Mouse (Mus musculus) E14TG2a.4 (cell line): ENCODE results near the gene Cped1.

ENCODE experiments used
- H3K27me3 ChIP-seq: 2 replicates; pipeline ENCODE4 v1.6.1; 2014; ENCODE audit warnings: low read length, control low read depth; ENCODE audit not compliant: insufficient read depth
- H3K36me3 ChIP-seq: 2 replicates; pipeline ENCODE4 v1.6.1; 2014; ENCODE audit warnings: low read length, control low read depth; ENCODE audit not compliant: insufficient read depth
- H3K4me1 ChIP-seq: replicated peaks from 2 replicates; pipeline ENCODE4 v1.6.1; 2014; ENCODE audit warnings: low read depth, low read length, control low read depth
- H3K4me3 ChIP-seq: replicated peaks from 2 replicates; pipeline ENCODE4 v1.5.1; 2014; ENCODE audit warnings: mild to moderate bottlenecking, low read length
- H3K9me3 ChIP-seq: 2 replicates; pipeline ENCODE4 v1.6.1; 2014; ENCODE audit warnings: low read length, control low read depth
- CTCF ChIP-seq: conservative IDR thresholded peaks from 2 replicates; pipeline ENCODE4 v1.5.1; 2014; ENCODE audit warnings: low read length
- NANOG ChIP-seq: IDR thresholded peaks from 2 replicates; pipeline ENCODE4 v1.6.1; 2014; ENCODE audit warnings: borderline replicate concordance, low read length, mixed read lengths
- POU5F1 ChIP-seq: IDR thresholded peaks from 2 replicates; pipeline ENCODE4 v1.6.1; 2014; ENCODE audit warnings: low read length, borderline replicate concordance

Gene Cped1

GRCm38 (mm10) chr6:22213813-22214212 is 228.1 kb downstream of the Cped1 start:
- H3K36me3 ChIP-seq = no peaks in the 10 kb centered on the region
- no peak overlapping the region for H3K4me3 ChIP-seq
- TF ChIP-seq NANOG (no peak), CTCF (no peak), POU5F1 (no peak)
- H3K27me3 ChIP-seq = no peaks in the 10 kb centered on the region
- H3K9me3 ChIP-seq = no peaks in the 10 kb centered on the region
- H3K4me1 ChIP-seq = no peaks in the 10 kb centered on the region

GRCm38 (mm10) chr6:22214665-22215064 is 228.9 kb downstream of the Cped1 start:
- Histone ChIP-seq H3K27me3 (no peaks in the 10 kb centered on the region), H3K4me3 (no peak overlapping the region), H3K9me3 (no peaks in the 10 kb centered on the region), H3K4me1 (no peaks in the 10 kb centered on the region), H3K36me3 (no peaks in the 10 kb centered on the region)
- TF ChIP-seq NANOG (no peak), POU5F1 (no peak), CTCF (no peak)

- no peaks in the 10 kb centered on the region for H3K4me1 ChIP-seq
- H3K36me3 ChIP-seq = no peaks in the 10 kb centered on the region
- no peak overlapping the region for H3K4me3 ChIP-seq
- no peaks in the 10 kb centered on the region for H3K27me3 ChIP-seq
- no peak for TF ChIP-seq NANOG
- no peak for TF ChIP-seq POU5F1
- TF ChIP-seq CTCF = no peak
- no peaks in the 10 kb centered on the region for H3K9me3 ChIP-seq
These were observed 230.7 kb downstream of the Cped1 start for GRCm38 (mm10) chr6:22216276-22216973.

GRCm38 (mm10) chr6:22221134-22221533 is 235.4 kb downstream of the Cped1 start:
- H3K4me3 ChIP-seq = no peak overlapping the region
- no peaks in the 10 kb centered on the region for H3K9me3 ChIP-seq
- H3K27me3 ChIP-seq = no peaks in the 10 kb centered on the region
- H3K36me3 ChIP-seq = no peaks in the 10 kb centered on the region
- no peaks in the 10 kb centered on the region for H3K4me1 ChIP-seq
- no peak for TF ChIP-seq POU5F1
- no peak for TF ChIP-seq CTCF
- TF ChIP-seq NANOG = no peak

GRCm38 (mm10) chr6:22222087-22222486 is 236.4 kb downstream of the Cped1 start:
- no peaks in the 10 kb centered on the region for H3K27me3 ChIP-seq
- TF ChIP-seq NANOG (no peak), POU5F1 (no peak), CTCF (no peak)
- no peaks in the 10 kb centered on the region for H3K9me3 ChIP-seq
- H3K36me3 ChIP-seq = no peaks in the 10 kb centered on the region
- no peaks in the 10 kb centered on the region for H3K4me1 ChIP-seq
- no peak overlapping the region for H3K4me3 ChIP-seq

GRCm38 (mm10) chr6:22222947-22223346 is 237.2 kb downstream of the Cped1 start:
- Histone ChIP-seq H3K4me1 (no peaks in the 10 kb centered on the region), H3K36me3 (no peaks in the 10 kb centered on the region), H3K4me3 (no peak overlapping the region), H3K9me3 (no peaks in the 10 kb centered on the region), H3K27me3 (no peaks in the 10 kb centered on the region)
- TF ChIP-seq POU5F1 (no peak), CTCF (no peak), NANOG (no peak)

GRCm38 (mm10) chr6:22224351-22224750 is 238.6 kb downstream of the Cped1 start:
- TF ChIP-seq CTCF = no peak
- no peak for TF ChIP-seq POU5F1
- no peak for TF ChIP-seq NANOG
- Histone ChIP-seq H3K4me3 (no peak overlapping the region), H3K4me1 (no peaks in the 10 kb centered on the region), H3K36me3 (no peaks in the 10 kb centered on the region), H3K9me3 (no peaks in the 10 kb centered on the region), H3K27me3 (no peaks in the 10 kb centered on the region)

GRCm38 (mm10) chr6:22231244-22231643 is 245.5 kb downstream of the Cped1 start:
- no peaks in the 10 kb centered on the region for H3K27me3 ChIP-seq
- no peak overlapping the region for H3K4me3 ChIP-seq
- no peak for TF ChIP-seq POU5F1
- no peak for TF ChIP-seq NANOG
- no peak for TF ChIP-seq CTCF
- no peaks in the 10 kb centered on the region for H3K9me3 ChIP-seq
- H3K36me3 ChIP-seq = no peaks in the 10 kb centered on the region
- no peaks in the 10 kb centered on the region for H3K4me1 ChIP-seq

- Histone ChIP-seq H3K4me3 (no peak overlapping the region), H3K9me3 (no peaks in the 10 kb centered on the region), H3K4me1 (no peaks in the 10 kb centered on the region), H3K36me3 (no peaks in the 10 kb centered on the region), H3K27me3 (no peaks in the 10 kb centered on the region)
- no peak for TF ChIP-seq CTCF
- no peak for TF ChIP-seq POU5F1
- no peak for TF ChIP-seq NANOG
These were observed 247.8 kb downstream of the Cped1 start for GRCm38 (mm10) chr6:22233517-22233916.

- Histone ChIP-seq H3K9me3 (no peaks in the 10 kb centered on the region), H3K36me3 (no peaks in the 10 kb centered on the region), H3K27me3 (no peaks in the 10 kb centered on the region), H3K4me1 (no peaks in the 10 kb centered on the region), H3K4me3 (no peak overlapping the region)
- TF ChIP-seq NANOG = no peak
- no peak for TF ChIP-seq CTCF
- no peak for TF ChIP-seq POU5F1
These were observed 249.4 kb downstream of the Cped1 start for GRCm38 (mm10) chr6:22235133-22235532.
